Mouse (Mus musculus) bone marrow macrophage, adult 2 months (primary cell): Measurements from ENCODE around the gene Tubgcp6.

Experiments
- CTCF ChIP-seq: IDR thresholded peaks from 2 replicates; pipeline ENCODE4 v1.5.1; 2012; ENCODE audit warnings: low read depth, mild to moderate bottlenecking, low read length, moderate library complexity
- POLR2A ChIP-seq: IDR thresholded peaks from 2 replicates; pipeline ENCODE4 v1.6.1; 2012; ENCODE audit warnings: mild to moderate bottlenecking, low read depth, low read length, borderline replicate concordance

DNA sequence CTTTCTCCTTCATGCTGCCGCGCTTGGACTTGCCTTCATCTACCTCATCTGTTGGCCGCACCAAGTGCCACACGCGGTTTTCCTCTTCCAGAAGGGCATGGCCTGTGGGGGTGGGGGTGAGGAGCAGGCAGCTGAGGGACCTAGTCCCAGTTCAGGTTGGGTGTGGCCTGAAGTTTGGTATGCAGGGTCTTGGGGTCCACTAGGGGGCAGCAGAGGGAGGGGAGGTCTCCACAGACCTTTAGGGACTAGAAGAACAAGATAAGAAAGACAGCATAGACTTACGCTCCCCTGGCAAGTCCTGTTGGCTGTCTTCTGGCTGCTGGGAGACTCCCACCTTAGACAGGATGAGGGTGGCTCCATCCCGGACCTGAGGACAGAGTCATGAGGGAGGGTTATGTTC is 35.0 kb upstream of the Tubgcp6 start:
- TF ChIP-seq CTCF (peak; percentile 36; the same call in 1 of the 2 replicates), POLR2A (no peak)
